Mouse (Mus musculus): ENCODE measurements around the gene Vmn1r112.
"Not testable (repeated sequence)": the region's sequence is repeated elsewhere in the genome, so short reads cannot be mapped to it uniquely, and the experiment has no call there.

DNA sequence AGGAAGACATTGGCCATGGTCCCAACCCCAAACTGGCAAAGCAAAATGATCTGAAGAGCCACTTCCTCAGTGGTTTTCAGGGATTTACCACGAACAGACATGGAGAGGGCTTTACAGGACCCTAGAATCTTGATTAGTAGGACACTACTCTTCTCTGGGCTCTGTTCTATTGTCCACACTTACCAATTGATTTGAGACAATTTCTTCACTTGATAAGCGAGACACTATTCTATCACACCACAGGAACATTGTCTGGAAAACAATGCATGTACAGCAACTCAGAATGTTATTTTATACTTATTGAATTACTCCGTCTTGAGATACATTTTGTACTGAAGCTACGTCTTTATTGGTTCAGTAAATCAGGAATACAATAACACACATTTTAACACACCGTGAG is 41.1 kb downstream of the Vmn1r112 start, which contains the start of gene Vmn1r114:
- not testable (repeated sequence) for TF ChIP-seq CTCF (IDR thresholded peaks at IDR 0.05; ENCODE audit: borderline replicate concordance, extremely low read depth, insufficient read depth, insufficient read length); POLR2A (IDR thresholded peaks at IDR 0.05; ENCODE audit: borderline replicate concordance, extremely low read depth, insufficient read depth, insufficient read length, poor library complexity, severe bottlenecking)
